Mouse (Mus musculus) embryo, embryonic 11.5 days (tissue): ENCODE measurements around the gene Gm11549.

ENCODE experiments used
- DNase-seq: peaks from one replicate; pipeline ENCODE4 v3.0.0-alpha.2; 2012; ENCODE audit warnings: low read depth, low spot score

The Gm11549 gene

DNA sequence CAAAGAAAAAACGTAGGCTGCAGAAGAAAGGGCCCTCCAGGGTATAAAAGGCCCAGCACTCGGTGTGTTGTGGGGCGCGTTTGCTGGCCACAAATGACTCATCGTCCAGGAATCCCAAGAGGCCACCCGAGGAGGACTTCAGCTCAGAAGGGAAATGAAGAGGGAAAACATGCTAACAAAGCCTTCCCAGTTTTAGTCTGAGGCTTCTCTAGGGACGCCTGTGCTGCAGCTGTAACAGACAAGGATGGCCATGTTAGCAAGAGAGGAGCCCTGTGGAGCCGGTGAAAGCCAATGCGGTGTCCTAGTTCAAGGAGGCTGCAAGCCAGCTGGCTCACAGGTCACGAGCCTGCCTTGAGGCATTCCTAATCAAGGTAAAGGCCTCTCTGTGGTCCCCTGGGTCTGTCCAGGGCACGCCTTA is 39.8 kb downstream of the Gm11549 start:
- peak; percentile 50 for DNase-seq

DNA sequence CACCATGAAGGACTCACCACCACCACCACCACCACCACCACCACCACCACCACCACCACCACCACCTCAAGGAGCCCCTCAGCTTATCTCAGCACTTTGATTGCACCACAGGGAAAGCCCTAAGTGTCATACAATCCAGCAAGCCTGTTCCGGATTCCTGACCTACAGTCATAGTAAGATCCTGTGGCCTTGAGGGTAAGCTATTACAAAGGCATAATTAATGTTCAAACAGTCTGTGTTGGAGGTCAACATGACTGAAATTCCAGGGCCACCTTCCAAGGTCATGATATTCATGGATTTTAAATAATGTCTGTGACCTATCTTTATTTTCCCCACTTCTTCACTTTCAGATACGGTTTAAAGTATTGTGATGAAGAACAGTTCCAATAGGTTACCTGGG is 41.1 kb downstream of the Gm11549 start:
- DNase-seq = no peak

DNA sequence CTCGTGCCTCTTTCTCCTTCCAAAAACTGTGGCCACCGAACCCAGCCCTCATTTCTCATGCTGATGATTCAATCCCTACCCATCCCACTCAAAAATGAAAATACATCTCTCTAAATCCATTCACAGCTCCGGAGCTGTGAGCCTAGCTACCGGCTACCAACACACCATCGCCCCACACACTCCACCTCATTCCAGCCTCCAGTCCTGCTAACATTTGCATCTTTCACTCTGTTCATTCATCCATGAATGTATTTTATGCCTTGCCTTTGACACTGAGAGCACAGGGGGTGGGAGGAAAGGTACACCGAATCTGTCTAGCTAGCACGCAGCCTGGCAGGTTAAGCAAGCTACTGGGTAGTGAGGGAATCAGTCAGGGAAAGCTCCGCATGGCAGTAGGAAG is 42.8 kb downstream of the Gm11549 start:
- no peak for DNase-seq

DNA sequence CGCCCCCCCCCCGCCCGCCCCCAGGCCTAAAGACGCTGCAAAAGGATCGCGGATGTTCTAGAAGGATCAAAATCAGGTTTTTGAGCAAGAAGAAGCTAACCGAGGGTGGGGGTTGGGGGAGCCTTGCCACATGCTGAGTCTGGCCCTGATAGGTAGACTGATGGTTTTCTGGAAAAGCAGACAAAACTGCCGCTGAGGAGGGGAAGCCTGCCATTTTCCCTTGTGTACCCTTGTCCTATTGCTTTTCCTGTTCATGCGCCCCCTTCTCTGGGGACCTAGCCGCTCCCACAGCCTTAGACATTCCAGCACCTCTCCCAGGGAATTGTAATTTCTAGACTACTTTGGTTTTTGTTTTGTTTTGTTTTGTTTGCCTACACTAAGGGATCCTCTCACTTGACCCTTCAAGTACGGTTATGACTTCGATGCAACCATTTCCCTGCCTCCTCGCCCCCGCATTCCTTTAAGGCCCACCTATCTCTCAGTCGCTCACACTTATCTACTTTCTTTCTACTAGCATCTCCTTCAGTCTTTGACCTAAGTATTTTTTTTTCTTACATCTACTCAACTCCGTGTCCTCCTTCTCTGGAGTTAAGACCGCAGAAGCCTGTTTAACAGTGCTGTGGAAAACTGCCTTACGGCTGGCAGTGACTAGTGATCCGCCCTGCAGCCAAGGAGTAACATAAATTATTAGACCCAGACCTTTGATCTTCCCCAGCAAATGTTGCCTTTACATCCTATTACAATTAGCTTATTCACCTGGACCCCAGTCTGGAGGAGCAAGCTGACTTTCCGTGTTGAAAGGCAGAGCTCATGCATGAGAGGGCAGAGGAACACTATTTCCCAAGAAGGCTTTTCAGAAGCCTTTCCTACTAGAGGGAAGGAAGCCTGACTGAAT is 45.1 kb downstream of the Gm11549 start:
- DNase-seq = no peak

DNA sequence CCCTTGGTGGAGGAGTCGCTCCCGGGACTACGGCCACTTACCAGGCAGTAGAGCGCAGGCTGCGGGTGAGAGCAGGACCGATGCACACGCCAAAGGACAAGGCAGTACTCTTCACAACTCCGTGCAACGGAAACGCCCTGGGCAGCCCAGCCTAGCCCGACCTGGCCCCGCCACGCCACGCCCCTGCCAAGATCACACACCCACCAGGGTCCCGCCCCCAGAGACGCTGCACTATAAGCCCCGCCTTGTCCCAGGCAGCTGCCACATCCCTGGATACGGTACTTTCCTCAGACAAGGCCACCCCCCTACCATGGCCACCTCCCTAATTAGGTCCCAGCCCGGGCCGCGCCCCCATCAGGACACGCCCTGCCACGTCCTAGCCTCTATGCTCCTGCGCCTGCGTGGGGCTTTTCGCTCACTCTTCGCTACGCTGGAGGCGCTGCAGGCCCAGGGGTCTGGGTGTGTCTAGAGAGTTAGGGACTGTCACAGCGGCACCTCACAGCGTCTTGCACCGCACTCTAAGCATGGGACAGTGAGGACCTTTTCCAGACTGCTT is 46.0 kb downstream of the Gm11549 start, which contains the start of the genes Anxa5 and 1810062G17Rik:
Gene Anxa5 (minus strand): TSS at position 363 of the 556 bp plus-strand sequence.
Gene 1810062G17Rik (plus strand): TSS at position 406 of the 556 bp plus-strand sequence.
- DNase-seq = peak; percentile 90

DNA sequence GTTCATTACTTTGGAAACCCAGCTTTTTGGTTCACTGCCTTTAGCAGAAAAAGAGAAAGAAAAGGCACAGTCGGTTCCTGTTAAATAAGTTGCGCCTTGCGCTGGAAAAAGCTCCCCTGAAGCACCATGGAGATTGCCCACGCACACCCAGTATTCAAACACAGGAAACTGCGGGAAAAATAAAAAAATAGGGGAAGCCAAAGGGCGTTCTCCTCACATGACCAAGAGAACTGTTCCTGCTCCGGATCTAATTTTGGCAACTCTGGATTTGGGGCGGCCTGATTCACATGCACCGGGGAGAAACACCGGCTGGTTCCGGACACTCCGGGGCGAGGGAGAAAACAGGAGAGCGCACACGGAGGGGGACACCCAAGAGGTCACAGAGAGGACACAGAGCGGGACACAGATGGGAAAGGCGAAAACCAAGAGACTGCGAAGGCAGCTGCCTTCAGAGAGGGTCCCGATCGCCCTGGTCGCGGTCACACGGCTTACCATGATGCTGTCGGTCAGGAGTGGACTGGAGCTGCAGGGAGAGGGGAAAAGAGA is 46.6 kb downstream of the Gm11549 start:
- DNase-seq = no peak

DNA sequence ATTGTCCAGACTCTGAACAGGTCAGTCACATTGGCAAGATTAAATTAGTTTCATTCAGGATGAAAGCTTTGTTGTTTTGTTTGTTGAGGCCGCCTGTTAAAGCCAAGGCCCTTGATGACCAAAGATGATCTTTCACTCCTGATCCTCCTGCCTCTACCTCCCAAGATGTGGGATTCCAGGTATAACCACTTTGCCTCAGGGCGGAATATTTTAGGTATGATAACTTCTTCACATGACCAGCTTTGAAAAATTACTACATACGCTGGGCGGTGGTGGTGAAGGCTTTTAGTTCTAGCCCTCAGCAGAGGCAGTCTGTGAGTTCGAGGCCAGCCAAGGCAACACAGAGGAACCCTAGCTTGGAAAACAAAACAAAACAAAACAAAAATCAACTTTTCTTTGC is 47.2 kb downstream of the Gm11549 start:
- DNase-seq = no peak

DNA sequence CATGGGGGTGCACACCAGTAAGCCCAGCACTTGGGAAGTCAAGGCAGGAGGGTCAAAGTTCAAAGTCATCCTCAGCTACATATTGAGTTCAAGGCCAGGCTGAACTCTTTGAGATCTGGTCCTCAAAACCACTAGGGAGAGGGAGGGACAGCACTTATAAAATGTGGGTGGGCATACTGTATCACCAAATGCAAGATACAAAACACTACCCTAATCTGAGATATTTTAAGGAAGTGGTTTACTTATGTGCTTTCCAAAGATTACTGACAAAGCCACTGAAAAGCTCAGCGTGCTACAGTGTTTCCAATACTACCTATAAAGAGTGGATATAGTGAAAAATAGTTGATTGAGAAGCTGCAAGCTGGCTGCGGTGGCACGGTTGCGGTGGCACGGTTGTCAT is 48.4 kb downstream of the Gm11549 start:
- DNase-seq = no peak

DNA sequence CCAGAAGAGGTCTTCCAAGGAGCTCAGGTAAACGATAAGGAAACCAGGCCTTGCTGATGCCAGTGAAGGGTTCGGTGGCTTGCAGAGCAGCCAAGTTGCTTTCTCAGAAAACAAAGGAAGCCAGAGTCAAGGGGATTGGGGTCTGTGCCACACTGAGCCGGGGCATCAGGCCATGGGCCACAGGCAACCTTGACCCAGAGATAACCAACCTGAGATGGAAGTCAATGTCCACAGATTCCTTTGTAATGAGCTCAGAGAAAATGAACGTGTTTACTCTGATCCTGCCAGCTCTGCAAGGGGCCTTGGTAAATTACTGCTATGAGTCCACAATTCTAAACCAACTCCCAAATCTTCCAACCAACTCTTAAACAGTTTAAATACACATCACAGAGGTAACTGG is 49.8 kb downstream of the Gm11549 start:
- no peak for DNase-seq

DNA sequence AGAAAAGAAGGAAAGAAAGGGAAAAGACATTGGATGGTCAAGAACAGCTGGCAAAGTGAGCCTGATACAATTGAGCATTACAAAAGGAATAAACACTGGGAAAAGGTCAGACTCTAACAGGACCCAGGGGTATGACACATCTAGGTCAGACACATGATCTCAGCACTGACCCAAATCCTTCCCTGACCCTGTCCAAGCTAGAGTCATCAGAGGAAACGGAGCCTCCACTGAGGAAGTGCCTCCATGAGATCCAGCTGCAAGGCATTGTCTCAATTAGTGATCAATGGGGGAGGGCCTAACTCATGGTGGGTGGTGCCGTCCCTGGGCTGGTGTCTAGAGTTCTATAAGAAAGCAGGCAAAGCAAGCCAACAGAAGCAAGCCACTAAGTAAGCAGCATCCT is 52.7 kb downstream of the Gm11549 start:
- no peak for DNase-seq

DNA sequence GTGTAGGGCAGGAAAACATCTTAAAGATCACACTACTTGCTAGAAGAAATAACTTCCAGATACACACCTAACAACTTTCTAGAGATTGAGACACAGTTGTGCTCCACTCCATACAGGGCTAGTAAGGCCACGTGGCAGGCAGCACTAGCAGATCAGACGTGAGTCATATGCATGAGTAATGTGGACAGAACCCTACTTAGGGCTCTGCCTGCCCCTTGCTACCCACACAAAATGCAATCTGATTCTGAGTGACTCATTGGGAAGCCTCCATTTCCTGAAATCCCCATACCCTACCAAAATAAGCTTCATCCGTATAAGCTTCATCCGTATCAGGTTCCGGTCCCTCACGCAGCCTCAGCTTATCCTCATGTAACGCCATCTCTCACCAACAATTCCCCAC is 54.0 kb downstream of the Gm11549 start:
- no peak for DNase-seq

DNA sequence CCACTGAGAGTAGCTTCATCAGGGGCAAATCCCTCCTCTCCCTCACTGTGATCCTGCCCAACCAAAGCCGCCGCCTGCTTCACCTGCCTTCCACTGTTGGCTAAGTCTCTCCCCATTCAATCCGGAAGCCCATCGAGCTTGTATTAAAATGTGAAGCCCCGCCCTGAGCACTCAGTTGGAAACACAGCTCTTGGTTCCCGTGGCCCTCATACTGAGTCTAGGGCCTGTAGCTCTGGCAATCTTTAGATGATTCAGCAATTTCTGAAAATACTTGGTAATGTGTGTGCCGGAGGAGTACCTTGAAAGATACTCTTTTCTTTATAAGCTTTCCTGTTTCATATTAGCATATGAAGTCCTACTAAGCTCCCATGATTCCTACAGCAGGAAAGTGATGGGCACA is 56.1 kb downstream of the Gm11549 start:
- no peak for DNase-seq
